Mouse (Mus musculus): Measurements from ENCODE around the gene Oasl1. TPM values are rescaled to one million over a fixed set of nuclear protein-coding genes. Genes with fewer than 3 reads are reported as not detected.
A peak's percentile ranks its signal among the peaks of the same experiment; 100 is the strongest.
"Not testable (repeated sequence)": the region's sequence is repeated elsewhere in the genome, so short reads cannot be mapped to it uniquely, and the experiment has no call there.

Gene Oasl1
- polyA plus RNA-seq, 1 experiment from 2014 or later: 2.3 TPM

DNA sequence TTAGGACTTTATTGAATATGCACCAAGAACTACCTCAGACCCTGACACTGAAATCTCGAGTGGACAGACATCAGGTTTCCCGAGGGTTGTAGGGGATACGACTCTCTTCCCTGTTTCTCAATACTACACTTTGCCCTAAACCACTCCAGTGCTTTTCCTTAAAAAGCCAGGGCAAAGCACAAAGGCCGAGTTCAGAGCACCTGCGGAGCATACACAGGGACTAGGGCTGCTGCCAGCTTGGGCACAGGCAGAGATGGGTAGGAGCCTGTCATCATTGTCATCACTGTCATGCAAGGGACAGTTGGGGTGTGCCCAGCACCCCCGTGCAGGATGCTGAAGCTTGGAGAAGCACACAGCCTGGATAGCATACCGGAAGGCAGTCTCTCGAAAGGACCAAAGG lies 10.2 kb downstream of the Oasl1 start:
- no peaks in the 10 kb centered on the region for H3K27me3 ChIP-seq (replicated peaks; ENCODE audit: control insufficient read depth, insufficient read depth, low read length)
- ATAC-seq (replicated peaks; ENCODE audit: low FRiP score, low TSS enrichment, low read depth): no peak
- no peak overlapping the region for H3K27ac ChIP-seq (ENCODE audit: low read depth)
- H3K36me3 ChIP-seq (ENCODE audit: control insufficient read depth, insufficient read depth, low read length): no peaks in the 10 kb centered on the region
- 82% methylated on average over 8 of the region's 8 CpGs for WGBS
- H3K4me2 ChIP-seq (ENCODE audit: low read length): no peak overlapping the region
- no peak for DNase-seq (ENCODE audit: low spot score)
- H3K9me3 ChIP-seq (ENCODE audit: control insufficient read depth, low read length): no peaks in the 10 kb centered on the region
- H3K9ac ChIP-seq (ENCODE audit: low read length): no peak overlapping the region
- H3K4me3 ChIP-seq (ENCODE audit: low read depth, low read length): no peak overlapping the region
- H3K4me1 ChIP-seq (replicated peaks; ENCODE audit: control insufficient read depth, insufficient read depth, low read length): no peaks in the 10 kb centered on the region

DNA sequence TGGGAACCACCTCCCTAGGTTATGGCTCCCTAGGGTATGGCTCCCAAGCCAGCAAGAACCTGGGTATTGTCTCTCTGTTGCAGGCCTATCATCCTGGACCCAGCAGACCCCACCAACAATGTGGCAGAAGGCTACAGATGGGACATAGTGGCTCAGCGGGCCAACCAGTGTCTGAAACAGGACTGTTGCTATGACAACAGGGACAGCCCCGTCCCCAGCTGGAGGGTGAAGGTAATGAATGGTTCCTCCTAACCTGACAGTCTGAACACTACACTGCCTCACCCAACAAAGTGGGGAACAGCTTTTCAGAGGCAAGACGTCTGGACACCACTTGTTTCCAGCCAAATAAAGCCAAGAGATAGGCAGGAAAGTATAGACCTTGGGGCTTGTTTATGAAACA lies 12.8 kb downstream of the Oasl1 start:
- no peak overlapping the region for H3K27ac ChIP-seq (ENCODE audit: low read depth)
- ATAC-seq (replicated peaks; ENCODE audit: low FRiP score, low TSS enrichment, low read depth): no peak
- no peak for DNase-seq (ENCODE audit: low spot score)
- no peaks in the 10 kb centered on the region for H3K27me3 ChIP-seq (replicated peaks; ENCODE audit: control insufficient read depth, insufficient read depth, low read length)
- 28% methylated on average over 3 of the region's 3 CpGs for WGBS
- H3K9me3 ChIP-seq (ENCODE audit: control insufficient read depth, low read length): 0 out of 2 replicates have a peak, but pooled peaks cover 2% of the 10 kb centered on the region
- no peak overlapping the region for H3K9ac ChIP-seq (ENCODE audit: low read length)
- H3K4me2 ChIP-seq (ENCODE audit: low read length): no peak overlapping the region
- no peak overlapping the region for H3K4me3 ChIP-seq (ENCODE audit: low read depth, low read length)
- no peaks in the 10 kb centered on the region for H3K4me1 ChIP-seq (replicated peaks; ENCODE audit: control insufficient read depth, insufficient read depth, low read length)
- H3K36me3 ChIP-seq (ENCODE audit: control insufficient read depth, insufficient read depth, low read length): no peaks in the 10 kb centered on the region

DNA sequence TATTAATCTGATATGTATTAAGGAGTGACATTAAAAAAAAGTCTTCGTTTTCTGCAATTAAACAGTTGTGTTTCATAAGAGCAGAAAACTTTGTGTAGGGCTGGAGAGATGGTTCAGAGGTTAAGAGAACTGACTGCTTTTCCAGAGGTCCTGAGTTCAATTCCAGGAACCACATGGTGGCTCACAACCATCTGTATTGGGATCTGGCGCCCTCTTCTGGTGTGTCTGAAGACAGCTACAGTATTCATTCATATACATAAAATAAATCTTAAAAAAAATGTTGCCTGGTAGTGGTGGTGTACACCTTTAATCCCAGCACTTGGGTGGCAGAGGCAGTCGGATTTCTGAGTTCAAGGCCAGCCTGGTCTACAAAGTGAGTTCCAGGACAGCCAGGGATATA lies 18.1 kb downstream of the Oasl1 start:
- 61% methylated on average over 3 of the region's 3 CpGs for whole genome bisulfite sequencing
- not testable (repeated sequence) for H3K4me1 ChIP-seq (replicated peaks; ENCODE audit: control insufficient read depth, insufficient read depth, low read length); H3K9me3 ChIP-seq (ENCODE audit: control insufficient read depth, low read length); H3K4me2 ChIP-seq (ENCODE audit: low read length); H3K27me3 ChIP-seq (replicated peaks; ENCODE audit: control insufficient read depth, insufficient read depth, low read length); ATAC-seq (replicated peaks; ENCODE audit: low FRiP score, low TSS enrichment, low read depth); H3K27ac ChIP-seq (ENCODE audit: low read depth); H3K4me3 ChIP-seq (ENCODE audit: low read depth, low read length); H3K9ac ChIP-seq (ENCODE audit: low read length); H3K36me3 ChIP-seq (ENCODE audit: control insufficient read depth, insufficient read depth, low read length); DNase-seq (ENCODE audit: low spot score)

DNA sequence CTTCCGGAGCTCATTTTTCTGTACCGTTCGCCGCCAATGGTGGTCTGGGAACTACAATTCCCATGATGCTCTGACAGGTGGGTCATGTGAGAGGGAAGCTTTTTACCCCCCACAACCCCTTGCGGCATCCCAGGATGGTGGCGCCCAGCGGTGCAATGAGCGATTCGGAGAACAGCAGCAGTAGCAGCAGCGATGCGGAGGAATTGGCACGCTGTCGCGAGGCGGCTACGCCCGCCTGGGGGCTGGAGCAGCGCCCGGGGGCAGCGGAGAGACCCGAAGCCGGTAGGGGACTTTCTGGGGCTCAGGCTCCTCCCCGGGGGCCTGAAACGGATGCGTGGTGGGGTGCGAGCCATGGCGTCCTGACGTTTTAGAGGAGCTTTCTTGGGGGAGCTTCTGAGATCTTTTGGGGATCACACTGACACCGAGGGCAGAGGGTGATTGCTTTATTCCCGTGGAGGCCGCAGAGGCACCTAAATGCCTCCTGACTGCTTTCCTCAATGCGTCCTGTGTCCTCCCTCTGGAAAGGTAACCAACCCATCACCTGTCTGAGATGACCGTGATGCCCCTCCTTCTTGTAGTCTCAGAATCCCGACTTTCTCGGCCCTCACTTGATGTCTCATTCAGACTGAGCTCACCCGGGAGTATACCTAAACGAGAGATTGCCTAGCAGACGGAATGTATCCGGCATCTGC lies 19.2 kb downstream of the Oasl1 start, which contains the start of gene 2210016L21Rik:
Gene 2210016L21Rik (plus strand): TSS at position 85 of the 692 bp plus-strand sequence.
- DNase-seq (ENCODE audit: low spot score): peak; percentile 89
- peaks cover 4% of the 10 kb centered on the region; the same call in 1 of the 2 replicates for H3K4me1 ChIP-seq (replicated peaks; ENCODE audit: control insufficient read depth, insufficient read depth, low read length)
- H3K27me3 ChIP-seq (replicated peaks; ENCODE audit: control insufficient read depth, insufficient read depth, low read length): no peaks in the 10 kb centered on the region
- H3K9me3 ChIP-seq (ENCODE audit: control insufficient read depth, low read length): 0 out of 2 replicates have a peak, but pooled peaks cover 2% of the 10 kb centered on the region
- ATAC-seq (replicated peaks; ENCODE audit: low FRiP score, low TSS enrichment, low read depth): peak; percentile 91
- WGBS: 1% methylated on average over 39 of the region's 39 CpGs
- H3K9ac ChIP-seq (ENCODE audit: low read length): peak within 1 kb of the TSS; percentile 83
- H3K4me3 ChIP-seq (ENCODE audit: low read depth, low read length): peak within 1 kb of the TSS; percentile 92
- peak within 1 kb of the TSS; percentile 86 for H3K4me2 ChIP-seq (ENCODE audit: low read length)
- H3K36me3 ChIP-seq (ENCODE audit: control insufficient read depth, insufficient read depth, low read length): peaks cover 18% of the 10 kb centered on the region
- peak within 1 kb of the TSS; percentile 84 for H3K27ac ChIP-seq (ENCODE audit: low read depth)

DNA sequence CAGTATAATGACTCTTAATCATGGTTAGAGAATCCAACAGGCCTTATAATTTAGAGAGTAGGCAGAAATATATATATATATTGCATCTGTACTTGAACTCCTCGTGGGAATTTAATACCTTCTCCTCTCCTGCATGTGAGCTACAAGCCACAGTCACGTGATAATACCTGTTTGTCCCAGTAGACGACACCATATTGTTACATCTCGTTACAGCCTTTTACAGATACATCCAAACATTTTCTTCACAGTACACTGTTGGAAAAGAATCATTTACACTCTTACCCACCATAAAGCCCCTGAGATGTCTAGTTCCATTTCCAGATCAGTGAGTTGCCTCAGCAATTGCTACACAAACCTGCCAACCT lies 19.7 kb downstream of the Oasl1 start:
- peaks cover 23% of the 10 kb centered on the region for H3K36me3 ChIP-seq (ENCODE audit: control insufficient read depth, insufficient read depth, low read length)
- H3K9me3 ChIP-seq (ENCODE audit: control insufficient read depth, low read length): 0 out of 2 replicates have a peak, but pooled peaks cover 2% of the 10 kb centered on the region
- H3K27me3 ChIP-seq (replicated peaks; ENCODE audit: control insufficient read depth, insufficient read depth, low read length): no peaks in the 10 kb centered on the region
- DNase-seq (ENCODE audit: low spot score) (no peak), ATAC-seq (replicated peaks; ENCODE audit: low FRiP score, low TSS enrichment, low read depth) (no peak)
- H3K4me1 ChIP-seq (replicated peaks; ENCODE audit: control insufficient read depth, insufficient read depth, low read length): peaks cover 4% of the 10 kb centered on the region; the same call in 1 of the 2 replicates
- H3K9ac ChIP-seq (ENCODE audit: low read length): peak overlapping the region; percentile 83
- peak overlapping the region; percentile 92 for H3K4me3 ChIP-seq (ENCODE audit: low read depth, low read length)
- peak overlapping the region; percentile 86 for H3K4me2 ChIP-seq (ENCODE audit: low read length)
- 34% methylated on average over 4 of the region's 4 CpGs for WGBS
- H3K27ac ChIP-seq (ENCODE audit: low read depth): no peak overlapping the region

DNA sequence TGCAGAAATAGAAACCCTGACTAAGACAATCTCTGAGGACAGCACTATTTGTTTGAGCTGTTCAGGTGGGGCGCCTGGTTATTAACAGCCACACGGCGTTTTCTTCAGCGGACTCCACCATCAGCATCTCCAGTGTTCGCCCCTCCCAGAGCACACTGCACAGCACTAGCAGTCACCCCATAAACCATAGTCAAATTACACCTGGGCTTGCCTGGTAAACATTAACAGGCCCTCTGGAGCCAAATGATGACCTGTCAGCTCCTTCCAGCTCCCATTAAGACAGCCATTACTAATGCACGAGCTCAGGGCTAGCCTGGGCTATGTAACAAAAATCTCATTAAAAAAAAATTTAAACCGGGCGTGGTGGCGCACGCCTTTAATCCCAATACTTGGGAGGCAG lies 22.0 kb downstream of the Oasl1 start:
- no peak overlapping the region for H3K4me3 ChIP-seq (ENCODE audit: low read depth, low read length)
- no peaks in the 10 kb centered on the region for H3K27me3 ChIP-seq (replicated peaks; ENCODE audit: control insufficient read depth, insufficient read depth, low read length)
- H3K27ac ChIP-seq (ENCODE audit: low read depth): no peak overlapping the region
- 86% methylated on average over 10 of the region's 10 CpGs for WGBS
- H3K9ac ChIP-seq (ENCODE audit: low read length): no peak overlapping the region
- H3K4me1 ChIP-seq (replicated peaks; ENCODE audit: control insufficient read depth, insufficient read depth, low read length): peaks cover 13% of the 10 kb centered on the region
- no peaks in the 10 kb centered on the region for H3K9me3 ChIP-seq (ENCODE audit: control insufficient read depth, low read length)
- DNase-seq (ENCODE audit: low spot score) (no peak), ATAC-seq (replicated peaks; ENCODE audit: low FRiP score, low TSS enrichment, low read depth) (no peak)
- no peak overlapping the region for H3K4me2 ChIP-seq (ENCODE audit: low read length)
- H3K36me3 ChIP-seq (ENCODE audit: control insufficient read depth, insufficient read depth, low read length): peaks cover 44% of the 10 kb centered on the region

DNA sequence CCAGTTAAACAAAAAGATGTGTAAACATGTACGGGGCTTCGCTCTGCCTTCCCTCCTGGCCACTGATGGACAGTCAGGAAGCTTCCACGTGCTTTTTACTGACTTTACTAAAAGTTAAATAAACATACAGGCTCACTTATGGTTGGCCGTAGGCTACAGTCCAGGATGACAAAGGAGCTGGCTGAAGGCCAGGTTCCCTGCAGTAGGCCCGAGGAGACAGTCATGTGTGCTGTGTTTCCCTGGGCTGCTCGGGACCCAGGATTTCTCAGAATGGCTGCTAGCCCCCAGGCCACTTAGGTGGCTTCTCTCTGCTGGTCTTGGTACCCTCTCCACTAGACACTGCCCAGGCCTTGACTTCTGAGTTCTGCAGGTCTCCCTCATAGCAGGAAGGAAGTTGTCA lies 25.9 kb downstream of the Oasl1 start:
- ATAC-seq (replicated peaks; ENCODE audit: low FRiP score, low TSS enrichment, low read depth): 0 out of 2 replicates have a peak, but pooled peaks have one; percentile 34
- Histone ChIP-seq H3K27me3 (replicated peaks; ENCODE audit: control insufficient read depth, insufficient read depth, low read length) (no peaks in the 10 kb centered on the region), H3K4me2 (ENCODE audit: low read length) (no peak overlapping the region), H3K4me1 (replicated peaks; ENCODE audit: control insufficient read depth, insufficient read depth, low read length) (peaks cover 10% of the 10 kb centered on the region), H3K27ac (ENCODE audit: low read depth) (no peak overlapping the region), H3K4me3 (ENCODE audit: low read depth, low read length) (no peak overlapping the region), H3K9me3 (ENCODE audit: control insufficient read depth, low read length) (no peaks in the 10 kb centered on the region), H3K9ac (ENCODE audit: low read length) (no peak overlapping the region), H3K36me3 (ENCODE audit: control insufficient read depth, insufficient read depth, low read length) (peaks cover 49% of the 10 kb centered on the region)
- no peak for DNase-seq (ENCODE audit: low spot score)
- 30% methylated on average over 6 of the region's 6 CpGs for whole genome bisulfite sequencing

DNA sequence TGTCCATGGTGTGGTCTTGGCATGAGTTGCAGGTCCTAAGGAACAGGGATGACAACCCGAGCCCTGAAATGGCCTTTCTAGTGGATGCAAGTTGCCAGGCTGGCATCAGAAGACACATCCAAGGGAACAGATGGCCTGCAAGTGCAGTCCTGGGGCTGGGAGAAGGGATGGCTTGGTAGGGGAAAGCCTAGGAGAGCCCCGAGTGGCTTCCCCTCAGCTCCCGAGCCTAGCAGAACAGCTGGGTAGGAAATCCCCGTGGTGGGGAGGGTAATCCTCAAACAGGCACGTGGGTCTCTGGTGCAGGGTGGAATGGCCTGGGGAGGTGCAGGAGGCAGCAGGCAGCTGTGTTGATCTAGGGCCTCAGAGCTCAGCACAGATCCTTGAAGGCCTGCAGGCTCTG lies 26.3 kb downstream of the Oasl1 start:
- DNase-seq (ENCODE audit: low spot score) (no peak), ATAC-seq (replicated peaks; ENCODE audit: low FRiP score, low TSS enrichment, low read depth) (no peak)
- 49% methylated on average over 5 of the region's 5 CpGs for WGBS
- Histone ChIP-seq H3K4me3 (ENCODE audit: low read depth, low read length) (no peak overlapping the region), H3K9me3 (ENCODE audit: control insufficient read depth, low read length) (no peaks in the 10 kb centered on the region), H3K4me1 (replicated peaks; ENCODE audit: control insufficient read depth, insufficient read depth, low read length) (peaks cover 10% of the 10 kb centered on the region), H3K27ac (ENCODE audit: low read depth) (no peak overlapping the region), H3K4me2 (ENCODE audit: low read length) (no peak overlapping the region), H3K9ac (ENCODE audit: low read length) (no peak overlapping the region), H3K36me3 (ENCODE audit: control insufficient read depth, insufficient read depth, low read length) (peaks cover 49% of the 10 kb centered on the region), H3K27me3 (replicated peaks; ENCODE audit: control insufficient read depth, insufficient read depth, low read length) (no peaks in the 10 kb centered on the region)

DNA sequence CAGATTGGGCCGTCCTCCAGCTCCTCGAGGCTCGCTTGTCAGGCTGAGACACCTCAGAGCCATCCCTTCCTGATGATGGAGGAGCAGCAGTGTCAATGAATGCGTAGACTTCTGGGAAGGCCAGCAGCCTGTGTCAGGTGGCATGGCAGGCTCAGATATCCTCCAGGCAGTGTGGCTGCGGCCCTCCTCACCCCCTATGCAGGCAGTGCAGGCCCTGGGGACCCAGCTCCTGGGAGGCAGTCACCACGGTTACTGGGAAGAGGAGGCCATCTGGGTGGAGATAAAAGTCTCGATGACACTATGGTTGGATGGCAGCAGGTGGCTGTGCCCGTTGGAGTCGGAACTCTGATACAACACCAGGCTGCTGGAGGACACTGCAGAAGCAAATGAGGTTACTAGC lies 26.8 kb downstream of the Oasl1 start:
- WGBS: 67% methylated on average over 9 of the region's 9 CpGs
- Histone ChIP-seq H3K9ac (ENCODE audit: low read length) (no peak overlapping the region), H3K27ac (ENCODE audit: low read depth) (no peak overlapping the region), H3K9me3 (ENCODE audit: control insufficient read depth, low read length) (no peaks in the 10 kb centered on the region), H3K27me3 (replicated peaks; ENCODE audit: control insufficient read depth, insufficient read depth, low read length) (no peaks in the 10 kb centered on the region), H3K4me3 (ENCODE audit: low read depth, low read length) (no peak overlapping the region), H3K36me3 (ENCODE audit: control insufficient read depth, insufficient read depth, low read length) (peaks cover 49% of the 10 kb centered on the region), H3K4me2 (ENCODE audit: low read length) (no peak overlapping the region), H3K4me1 (replicated peaks; ENCODE audit: control insufficient read depth, insufficient read depth, low read length) (peaks cover 10% of the 10 kb centered on the region)
- ATAC-seq (replicated peaks; ENCODE audit: low FRiP score, low TSS enrichment, low read depth) (no peak), DNase-seq (ENCODE audit: low spot score) (no peak)
